Mouse (Mus musculus) brown adipose tissue, adult 24 weeks (tissue): ENCODE measurements around the gene Gnaz. TPM values are rescaled to one million over a fixed set of nuclear protein-coding genes. Genes with fewer than 3 reads are reported as not detected.

Source experiments
- H3K27ac ChIP-seq: fragments of 200-500 bp; replicated peaks from 2 replicates; pipeline ENCODE4 v1.5.1; 2012; ENCODE audit warnings: low read depth, mild to moderate bottlenecking, low read length
- H3K4me1 ChIP-seq: fragments of 200-500 bp; 2 replicates; pipeline ENCODE4 v1.6.1; 2012; ENCODE audit warnings: low read length, mixed read lengths; ENCODE audit not compliant: control insufficient read depth, insufficient read depth, insufficient read length
- H3K4me3 ChIP-seq: fragments of 200-500 bp; 2 replicates; pipeline ENCODE4 v1.5.1; 2012; ENCODE audit warnings: low read depth, mild to moderate bottlenecking, low read length, moderate library complexity; ENCODE audit not compliant: insufficient read depth
- polyA plus RNA-seq: library from polyadenylated mRNA; stranded (reverse); fragments of >200 nt; gene quantifications from 2 replicates; pipeline ENCODE4 v1.2.4, GENCODE M21; 2012; ENCODE audit not compliant: missing spikeins, insufficient read depth, insufficient read length

The Gnaz gene
- not detected in 2 replicates for polyA plus RNA-seq

DNA sequence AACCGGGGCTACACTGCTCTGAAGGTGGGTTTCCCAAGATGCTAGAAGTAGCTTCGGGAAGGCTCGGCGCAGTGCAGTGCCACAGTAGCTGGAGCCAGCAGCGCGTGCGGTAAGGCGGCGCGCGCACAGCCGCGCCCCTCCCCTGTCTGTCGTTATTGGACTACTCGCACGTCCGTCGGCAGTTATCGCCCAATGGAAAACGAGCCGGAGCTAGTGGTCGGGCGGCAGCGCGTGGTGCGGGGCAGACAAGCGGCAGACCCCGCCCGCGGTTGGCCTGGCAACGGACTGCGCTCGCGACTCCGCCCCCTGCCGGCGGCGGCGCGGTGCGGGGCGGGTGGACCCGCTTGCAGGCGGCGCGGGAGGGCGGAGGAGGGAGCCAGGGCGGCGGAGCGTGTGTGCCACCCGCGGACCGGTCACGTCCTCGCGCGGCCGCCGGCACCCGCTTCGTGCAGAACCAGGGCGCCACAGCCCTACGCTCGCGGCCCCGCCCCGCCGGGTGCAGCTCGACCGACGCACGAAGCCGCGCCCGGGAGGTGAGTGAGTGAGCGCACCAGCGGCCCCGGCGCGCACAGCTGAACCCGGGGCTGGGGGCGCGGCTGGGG is at the start of gene Gnaz:
Gene Gnaz (plus strand): TSS at position 328 of the 602 bp plus-strand sequence.
- H3K4me3 ChIP-seq, result peak within 1 kb of the TSS; percentile 56
- H3K27ac ChIP-seq, result no peak within 1 kb of the TSS
- H3K4me1 ChIP-seq, result peaks cover 2% of the 10 kb centered on the region; the same call in 1 of the 2 replicates

DNA sequence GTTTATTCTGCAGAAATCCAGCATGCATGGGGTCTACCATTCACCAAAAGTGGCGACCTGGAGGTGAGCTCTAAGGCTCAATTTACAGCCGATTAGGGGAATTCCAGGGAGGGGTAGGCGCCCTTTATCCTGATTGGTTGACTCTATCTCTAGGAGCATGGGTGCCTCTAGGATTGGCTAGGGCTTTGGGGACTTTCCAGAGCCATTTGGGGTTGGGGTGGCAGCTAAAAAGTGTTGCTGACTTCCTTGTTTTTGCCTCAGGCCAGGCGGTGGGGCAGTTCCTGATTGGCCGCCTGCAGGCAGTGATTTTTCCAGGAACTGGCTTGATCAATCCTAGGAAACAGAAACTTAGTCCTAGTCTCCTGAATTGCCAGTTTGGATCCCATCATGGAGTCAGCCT is 47.7 kb upstream of the Gnaz start:
- Histone ChIP-seq H3K4me1 (no peaks in the 10 kb centered on the region), H3K4me3 (no peak overlapping the region), H3K27ac (no peak overlapping the region)

DNA sequence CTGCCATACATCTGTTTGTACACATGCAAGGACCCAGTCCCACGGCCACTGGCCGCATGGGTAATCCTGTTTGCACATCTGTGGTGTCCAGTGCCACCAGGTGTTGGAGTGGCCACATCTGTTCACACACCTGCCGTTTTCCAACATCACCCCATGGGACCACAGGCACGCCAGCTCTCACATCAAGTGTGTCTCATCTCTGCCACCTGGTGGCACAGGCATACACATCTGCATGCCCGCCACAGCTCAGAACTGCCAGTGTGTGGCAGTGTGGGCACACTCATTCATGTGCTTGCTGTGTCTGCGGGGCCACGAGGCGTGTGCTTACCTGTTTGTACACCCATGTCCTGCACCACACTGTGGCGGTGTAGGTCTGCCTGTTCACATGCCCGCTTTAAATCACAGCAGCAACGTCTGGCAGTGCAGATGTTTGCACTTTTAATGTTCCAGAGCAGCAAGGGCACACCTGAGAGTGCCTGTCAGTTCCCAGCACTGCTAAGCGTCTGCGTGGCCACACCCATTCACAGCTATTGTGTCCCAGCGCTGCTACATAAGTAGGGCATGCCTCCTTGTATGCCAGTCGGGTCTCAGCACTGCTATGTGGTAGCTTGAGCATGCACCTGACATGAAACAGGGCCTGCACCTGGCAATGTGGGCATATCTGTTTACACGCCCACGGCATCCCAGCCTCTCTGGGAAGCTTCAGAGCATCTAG is 46.0 kb upstream of the Gnaz start:
- no peaks in the 10 kb centered on the region for H3K4me1 ChIP-seq

DNA sequence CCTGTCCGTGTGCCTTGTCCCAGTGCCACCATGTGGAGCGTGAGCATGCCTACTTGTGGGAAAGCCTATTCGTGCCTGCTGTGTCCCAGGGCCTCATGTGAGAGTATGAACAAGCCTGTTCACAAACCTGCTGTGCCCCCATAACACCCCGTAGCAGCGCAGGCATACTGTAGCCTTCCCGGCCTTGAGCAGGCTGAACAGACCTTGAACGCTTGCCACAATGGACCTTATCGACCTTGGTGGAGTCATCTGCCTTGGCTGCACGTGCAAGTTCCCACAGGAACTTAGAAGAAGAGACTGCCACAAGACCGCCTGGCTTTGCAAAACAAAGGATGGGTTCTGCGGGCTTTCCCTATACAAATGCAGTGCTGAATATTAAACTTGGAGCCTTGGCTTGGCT is 45.4 kb upstream of the Gnaz start:
- no peak overlapping the region for H3K4me3 ChIP-seq
- H3K4me1 ChIP-seq, result no peaks in the 10 kb centered on the region
- H3K27ac ChIP-seq, result no peak overlapping the region

More for the DNA sequence above, 46.0 kb upstream of the Gnaz start:
- Histone ChIP-seq H3K4me3 (no peak overlapping the region), H3K27ac (no peak overlapping the region)

DNA sequence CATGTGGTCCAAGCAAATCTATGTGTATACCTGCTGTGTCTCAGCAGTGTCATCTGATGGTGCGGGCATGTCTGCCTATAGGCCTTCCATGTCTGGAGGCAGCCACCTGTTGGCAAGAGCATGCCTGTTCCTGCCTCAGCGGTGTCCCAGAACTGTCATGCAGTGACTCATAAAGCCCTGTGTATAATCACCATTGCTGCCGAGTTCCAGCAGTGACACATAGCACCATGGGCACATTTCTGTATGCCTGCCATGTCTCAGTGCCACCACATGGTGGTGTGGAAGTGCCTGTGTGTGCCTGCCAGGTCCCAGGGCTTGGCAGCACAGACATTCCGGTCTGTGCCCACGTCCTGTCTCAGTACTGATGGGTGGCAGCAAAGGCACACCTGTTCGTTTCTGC is 44.2 kb upstream of the Gnaz start:
- no peaks in the 10 kb centered on the region for H3K4me1 ChIP-seq
- no peak overlapping the region for H3K4me3 ChIP-seq
- no peak overlapping the region for H3K27ac ChIP-seq

DNA sequence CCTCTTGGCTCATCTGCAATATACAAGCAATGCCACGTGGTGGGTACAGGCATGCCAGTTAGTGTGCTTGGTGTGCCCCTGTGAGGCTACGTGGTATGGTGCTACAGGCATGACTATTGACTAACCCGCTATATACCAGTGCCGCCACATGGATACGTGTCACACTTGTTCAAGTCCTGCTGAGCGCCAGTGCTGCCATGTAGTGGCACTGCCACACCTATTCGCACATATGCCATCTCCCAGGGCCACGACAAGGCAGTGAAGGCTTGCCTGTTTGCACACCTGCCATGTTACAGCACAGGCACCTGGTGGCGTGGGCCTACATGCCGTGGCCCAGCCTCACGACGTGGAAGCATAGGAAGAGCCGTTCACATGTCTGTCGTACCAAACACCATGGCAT is 42.7 kb upstream of the Gnaz start:
- Histone ChIP-seq H3K4me3 (no peak overlapping the region), H3K27ac (no peak overlapping the region), H3K4me1 (no peaks in the 10 kb centered on the region)

DNA sequence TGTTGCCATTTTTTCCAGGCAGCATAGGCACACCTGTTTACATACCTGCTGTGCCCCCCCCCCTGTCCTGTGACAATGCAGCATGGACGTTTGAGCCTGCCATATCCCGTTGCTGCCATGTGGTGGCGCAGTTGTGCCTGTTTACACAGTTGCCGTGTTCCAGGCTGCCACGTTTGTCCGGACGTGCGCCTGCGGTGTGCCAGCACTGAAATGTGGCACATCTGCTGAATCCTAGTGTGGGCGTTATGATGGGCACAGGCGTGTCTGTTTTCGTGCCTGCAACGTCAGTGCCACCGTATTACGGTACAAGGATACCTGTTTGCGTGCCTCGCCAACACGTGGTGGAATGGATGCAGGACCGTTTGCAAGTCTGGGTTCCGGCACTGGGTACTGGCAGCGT is 41.7 kb upstream of the Gnaz start:
- Histone ChIP-seq H3K4me3 (no peak overlapping the region), H3K27ac (no peak overlapping the region)

DNA sequence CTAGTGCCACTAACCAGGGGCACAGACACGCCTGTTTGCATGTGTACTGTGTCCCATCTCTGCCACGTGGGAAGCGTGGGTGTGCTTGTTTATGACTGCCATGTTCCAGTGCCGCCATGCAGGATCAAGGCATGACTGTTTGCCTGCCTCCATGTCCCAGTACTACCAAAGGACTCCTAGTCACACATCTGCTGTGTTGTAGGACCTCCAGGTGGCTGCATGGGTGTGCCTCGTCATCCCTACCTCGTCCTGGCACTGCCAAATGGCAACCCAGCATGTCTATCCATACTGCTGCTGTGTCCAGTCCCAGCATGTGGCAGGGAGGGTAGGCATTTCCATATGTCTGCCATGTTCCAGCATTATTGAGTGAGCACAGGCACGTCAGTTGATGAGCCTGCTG is 38.7 kb upstream of the Gnaz start:
- Histone ChIP-seq H3K4me3 (no peak overlapping the region), H3K4me1 (no peaks in the 10 kb centered on the region), H3K27ac (no peak overlapping the region)

More for the DNA sequence above, 41.7 kb upstream of the Gnaz start:
- H3K4me1 ChIP-seq, result no peaks in the 10 kb centered on the region

DNA sequence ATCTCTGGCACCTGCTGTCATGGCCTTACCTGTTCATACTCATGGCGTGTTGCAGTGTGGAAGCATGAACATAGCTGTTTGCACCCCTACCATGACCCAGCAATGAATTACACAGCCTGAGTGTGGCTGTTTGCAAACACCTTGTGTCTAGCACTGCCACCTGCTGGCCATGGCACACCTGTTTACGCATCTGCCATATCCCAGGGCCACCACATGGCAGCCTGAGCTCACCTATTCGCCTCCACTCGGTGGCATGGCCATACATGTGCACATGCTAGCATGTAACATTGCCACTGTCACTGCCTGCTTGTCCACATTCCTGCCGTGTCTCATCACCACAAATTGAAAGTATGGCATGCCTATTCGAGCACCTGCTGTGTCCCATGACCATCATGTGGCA is 37.4 kb upstream of the Gnaz start:
- H3K4me3 ChIP-seq, result no peak overlapping the region
- H3K27ac ChIP-seq, result no peak overlapping the region
- H3K4me1 ChIP-seq, result no peaks in the 10 kb centered on the region

DNA sequence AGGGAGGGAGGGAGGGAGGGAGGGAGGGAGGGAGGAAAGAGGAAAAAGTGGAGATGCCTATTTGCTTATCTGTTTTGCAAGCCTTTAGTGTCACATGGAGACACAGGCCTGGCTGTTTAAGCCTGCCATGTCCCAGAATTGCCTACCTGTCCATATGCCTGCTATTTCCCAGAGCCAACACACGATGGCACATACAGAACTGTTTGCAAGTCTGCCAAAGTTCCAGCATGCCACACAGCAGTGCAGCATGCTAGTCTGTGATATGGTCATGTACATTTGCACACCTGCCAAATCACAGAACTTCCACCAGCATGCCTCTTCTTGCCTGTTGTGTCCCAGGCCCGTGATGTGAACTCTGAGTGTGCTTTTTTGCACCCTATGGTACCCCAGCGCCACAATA is 36.4 kb upstream of the Gnaz start:
- H3K4me1 ChIP-seq, result no peaks in the 10 kb centered on the region
- H3K27ac ChIP-seq, result no peak overlapping the region
- no peak overlapping the region for H3K4me3 ChIP-seq

DNA sequence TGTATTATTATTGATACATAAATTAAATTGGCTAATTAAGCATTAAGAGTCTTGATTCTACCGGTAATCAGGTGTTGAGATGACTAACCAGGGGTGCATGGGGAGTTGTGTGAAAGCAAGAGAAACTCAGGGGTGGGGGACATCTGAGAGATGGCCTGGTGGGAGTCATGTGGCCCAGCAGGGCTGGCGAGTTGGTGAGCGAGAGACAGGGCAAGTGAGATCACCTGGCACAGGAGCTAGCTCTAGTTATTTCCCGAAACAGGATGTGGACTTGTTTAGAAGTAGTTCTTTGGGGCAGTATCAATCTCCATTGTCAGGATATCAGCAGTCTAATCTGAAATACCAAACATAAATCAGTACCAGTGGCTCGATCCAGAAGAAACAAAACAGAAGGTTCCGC is 35.3 kb upstream of the Gnaz start:
- Histone ChIP-seq H3K4me1 (no peaks in the 10 kb centered on the region), H3K27ac (no peak overlapping the region), H3K4me3 (no peak overlapping the region)

DNA sequence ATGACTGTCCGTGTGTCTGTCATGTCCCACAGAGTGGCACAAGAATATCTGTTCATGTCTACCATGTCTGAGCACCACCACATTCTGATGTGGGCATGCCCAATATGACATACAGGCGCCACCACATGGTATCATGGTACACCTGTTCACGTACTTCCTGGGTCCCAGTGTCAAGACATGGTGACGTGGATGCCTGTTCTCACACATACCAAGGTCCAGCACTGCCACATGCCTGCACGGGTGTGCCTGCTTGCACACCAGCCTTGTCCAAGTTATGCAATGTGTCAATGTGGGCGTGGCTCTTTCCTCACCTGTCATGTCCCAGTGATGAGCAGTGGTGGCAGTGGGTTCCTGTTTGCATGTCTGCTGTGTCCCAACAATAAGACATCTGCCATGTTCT is 34.5 kb upstream of the Gnaz start:
- Histone ChIP-seq H3K4me3 (no peak overlapping the region), H3K27ac (no peak overlapping the region)

DNA sequence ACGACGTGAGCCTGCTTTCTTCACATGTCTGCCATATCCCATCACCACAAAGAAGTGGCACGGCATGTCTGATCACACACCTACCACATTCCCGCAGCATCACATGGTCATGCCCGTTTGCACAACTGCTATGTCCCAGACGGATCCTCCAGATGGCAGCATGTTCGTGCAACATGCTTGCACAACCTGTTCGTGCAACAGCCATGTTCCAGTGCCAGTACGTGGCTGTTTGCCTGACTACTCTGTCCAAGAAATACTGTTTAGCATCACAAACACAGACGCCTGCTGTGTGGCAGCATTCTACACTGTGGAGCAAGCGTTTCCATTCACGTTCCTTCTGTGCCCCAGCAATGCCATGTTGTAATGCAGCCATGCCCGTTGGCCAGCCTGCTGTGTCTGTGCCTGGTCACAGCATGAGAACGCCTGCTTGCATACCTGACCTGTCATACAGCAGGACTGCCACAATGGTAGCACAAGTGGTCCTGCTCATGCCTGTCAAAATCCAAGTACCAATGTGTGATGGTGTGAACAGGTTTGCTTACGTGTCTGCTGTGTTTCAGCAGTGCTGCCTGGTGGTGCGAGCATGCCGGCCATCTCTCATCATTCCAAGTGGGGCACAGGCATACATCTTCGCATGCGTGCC is 33.3 kb upstream of the Gnaz start:
- H3K4me1 ChIP-seq, result no peaks in the 10 kb centered on the region
- no peak overlapping the region for H3K4me3 ChIP-seq
- H3K27ac ChIP-seq, result no peak overlapping the region

More for the DNA sequence above, 34.5 kb upstream of the Gnaz start:
- no peaks in the 10 kb centered on the region for H3K4me1 ChIP-seq

DNA sequence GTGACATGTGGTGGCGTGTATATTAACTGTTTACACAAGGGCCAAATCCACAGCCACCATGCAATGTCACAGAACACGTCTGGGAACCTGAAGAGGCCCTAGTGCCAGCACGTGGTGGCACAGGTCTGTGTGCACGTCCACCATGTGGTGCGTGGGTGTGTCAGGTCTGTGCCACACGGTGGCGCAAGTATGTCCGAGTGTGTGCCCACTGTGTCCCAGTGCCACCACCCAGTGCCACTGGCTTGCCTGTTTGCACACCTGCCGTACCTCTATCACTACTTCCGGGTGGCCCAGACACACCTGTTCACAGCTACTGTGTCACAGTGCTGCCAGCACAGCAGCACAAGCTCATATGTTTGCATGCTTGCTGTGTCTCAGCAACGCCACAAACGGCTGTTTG is 32.5 kb upstream of the Gnaz start:
- Histone ChIP-seq H3K27ac (no peak overlapping the region), H3K4me1 (no peaks in the 10 kb centered on the region), H3K4me3 (no peak overlapping the region)

DNA sequence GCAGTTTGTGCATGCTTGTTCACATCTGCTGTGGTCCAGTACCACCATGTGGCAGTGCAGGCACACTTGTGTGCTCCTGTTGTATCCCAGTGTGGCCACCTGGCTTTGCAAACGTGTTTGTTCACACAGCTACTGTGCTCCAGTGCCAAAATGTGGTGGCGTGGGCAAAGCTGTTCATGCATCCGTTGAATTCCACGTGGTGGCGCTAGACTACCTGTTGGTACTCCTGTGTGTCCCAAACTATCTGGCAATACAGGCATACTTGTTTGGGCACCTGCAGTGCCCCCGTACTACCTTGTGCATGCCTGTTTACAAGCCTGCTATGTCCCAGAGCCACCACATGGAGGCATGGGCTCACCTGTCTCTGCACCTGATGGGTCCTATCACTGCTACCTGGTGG is 32.0 kb upstream of the Gnaz start:
- H3K4me3 ChIP-seq, result no peak overlapping the region
- H3K4me1 ChIP-seq, result no peaks in the 10 kb centered on the region

More for the DNA sequence above, 32.0 kb upstream of the Gnaz start:
- no peak overlapping the region for H3K27ac ChIP-seq
